Comparison of ENCODE assay signal across 22 mouse cellular contexts in genomic region chr2:78280219-78280915, GRCm38 (mm10).
DNase-seq lines count a peak whose midpoint lies in the region; ATAC-seq lines count a peak whose summit lies in the region.
"Had no signal": no experiment of that assay in that cellular context is flagged by ENCODE, and none has a peak within 500 bp of the region (broad histone marks: within the 10 kb centered on the region; RNA-seq: fewer than 3 reads in every experiment).

No protein-coding gene starts in this region.

- no peaks in the 10 kb centered on the region for H3K9me3 ChIP-seq in heart, embryonic 11.5 days (replicated peaks; ENCODE audit: control insufficient read depth, low read length)
- no peaks in the 10 kb centered on the region for H3K9me3 ChIP-seq in lung, embryonic 15.5 days
- H3K9me3 ChIP-seq: embryonic facial prominence, embryonic 13.5 days; heart, embryonic 13.5 days; midbrain, embryonic 15.5 days; neural tube, embryonic 15.5 days had no signal

- no peak overlapping the region for H3K27ac ChIP-seq in heart, embryonic 11.5 days (ENCODE audit: low read depth, low read length)
- H3K27ac ChIP-seq in lung, embryonic 15.5 days, result no peak overlapping the region
- H3K27ac ChIP-seq: embryonic facial prominence, embryonic 13.5 days; midbrain, embryonic 15.5 days; neural tube, embryonic 15.5 days had no signal

- H3K36me3 ChIP-seq in heart, embryonic 11.5 days (ENCODE audit: control insufficient read depth, insufficient read depth, low read length), result no peaks in the 10 kb centered on the region
- H3K36me3 ChIP-seq in lung, embryonic 15.5 days, result no peaks in the 10 kb centered on the region
- H3K36me3 ChIP-seq: embryonic facial prominence, embryonic 13.5 days; heart, embryonic 13.5 days; midbrain, embryonic 15.5 days; neural tube, embryonic 15.5 days had no signal

- H3K4me1 ChIP-seq in heart, embryonic 11.5 days (ENCODE audit: control insufficient read depth, insufficient read depth, low read length), result peaks cover 13% of the 10 kb centered on the region
- H3K4me1 ChIP-seq in lung, embryonic 15.5 days, result peaks cover 15% of the 10 kb centered on the region; the same call in 1 of the 2 replicates
- H3K4me1 ChIP-seq: megakaryocyte, embryonic 14.5 days had no signal

- H3K27me3 ChIP-seq in heart, embryonic 11.5 days (ENCODE audit: control insufficient read depth, insufficient read depth, low read length), result no peaks in the 10 kb centered on the region
- H3K27me3 ChIP-seq in lung, embryonic 15.5 days, result no peaks in the 10 kb centered on the region
- H3K27me3 ChIP-seq: heart, embryonic 13.5 days; megakaryocyte, embryonic 14.5 days; midbrain, embryonic 15.5 days; neural tube, embryonic 15.5 days; Patski had no signal

- DNase-seq in heart, adult 18-20 months, result peak; percentile 36 to 58
- DNase-seq in lung, postnatal 10 days, result no peak
- peak; percentile 23 for DNase-seq in lung, postnatal 36 days
- DNase-seq in skeletal muscle tissue, adult 2 months (ENCODE audit: low read depth, low spot score), result peak; percentile 29
- DNase-seq in kidney, adult 18-20 months, result no peak
- DNase-seq: adrenal gland, adult 8-10 months; cerebellum, adult 9-11 months; kidney, adult 9 months; kidney, postnatal 36 days; left cerebral cortex, postnatal 4 days; liver; right cerebral cortex, postnatal 25 days; thymus, postnatal 25 days had no signal

- ATAC-seq in heart, embryonic 11.5 days (replicated peaks; ENCODE audit: insufficient number of reproducible peaks, low FRiP score, low TSS enrichment), result no peak
- ATAC-seq in lung, embryonic 15.5 days (ENCODE audit: borderline replicate concordance, extremely low read depth, low FRiP score, low TSS enrichment), result 0 out of 2 replicates have a peak, but pooled peaks have one; percentile 23
- ATAC-seq: inflammation-experienced regulatory T-cells, adult 6 months; midbrain, embryonic 15.5 days; Patski had no signal

- no peak overlapping the region for H3K4me3 ChIP-seq in heart, embryonic 11.5 days (ENCODE audit: low read depth, low read length)
- H3K4me3 ChIP-seq in lung, embryonic 15.5 days, result no peak overlapping the region
- H3K4me3 ChIP-seq: embryonic facial prominence, embryonic 13.5 days; heart, embryonic 13.5 days; megakaryocyte, embryonic 14.5 days; midbrain, embryonic 15.5 days; neural tube, embryonic 15.5 days had no signal

- 67% methylated on average over 5 of the region's 5 CpGs for WGBS in heart, embryonic 11.5 days (ENCODE audit: insufficient replicate concordance)
- 46% methylated on average over 5 of the region's 5 CpGs for whole genome bisulfite sequencing in lung, embryonic 15.5 days

- H3K4me2 ChIP-seq in heart, embryonic 11.5 days, result no peak overlapping the region
- no peak overlapping the region for H3K4me2 ChIP-seq in lung, embryonic 15.5 days
- H3K4me2 ChIP-seq: embryonic facial prominence, embryonic 13.5 days; heart, embryonic 13.5 days; midbrain, embryonic 15.5 days; neural tube, embryonic 15.5 days had no signal

- H3K9ac ChIP-seq in heart, embryonic 11.5 days (ENCODE audit: low read depth, low read length), result no peak overlapping the region
- H3K9ac ChIP-seq in lung, embryonic 15.5 days, result no peak overlapping the region
- H3K9ac ChIP-seq: embryonic facial prominence, embryonic 13.5 days; heart, embryonic 13.5 days; midbrain, embryonic 15.5 days; neural tube, embryonic 15.5 days had no signal

Comparison
In these comparisons a context has a peak if more than half of its experiments do, and no peak if none do; other contexts are left out.
1. DNase-seq: peak in heart, adult 18-20 months (2 of 2), lung, postnatal 36 days (single experiment) and skeletal muscle tissue, adult 2 months (single experiment); none in lung, postnatal 10 days (single experiment) and kidney, adult 18-20 months (single experiment).